Mouse (Mus musculus) forebrain, embryonic 16.5 days (tissue): ENCODE data around the gene Cep152. TPM values are rescaled to one million over a fixed set of nuclear protein-coding genes. Genes with fewer than 3 reads are reported as not detected.

Experiments used
- ATAC-seq: fragments of 200-750 bp; cut with Nextera tagmentation; 2 replicates; pipeline ENCODE4 v1.8.0; 2017; ENCODE audit warnings: mild to moderate bottlenecking, moderate library complexity
- H3K27ac ChIP-seq: fragments of 300-500 bp; sonication (generic); 2 replicates; pipeline ENCODE4 v1.5.1; 2014; ENCODE audit warnings: low read length, control low read depth
- H3K27me3 ChIP-seq: fragments of 300-500 bp; sonication (generic); replicated peaks from 2 replicates; pipeline ENCODE4 v1.6.1; 2014; ENCODE audit warnings: low read length; ENCODE audit not compliant: control insufficient read depth, insufficient read depth
- H3K36me3 ChIP-seq: fragments of 300-500 bp; sonication (generic); 2 replicates; pipeline ENCODE4 v1.6.1; 2014; ENCODE audit not compliant: control insufficient read depth, insufficient read depth
- H3K4me1 ChIP-seq: fragments of 300-500 bp; sonication (generic); replicated peaks from 2 replicates; pipeline ENCODE4 v1.6.1; 2014; ENCODE audit warnings: low read length; ENCODE audit not compliant: control insufficient read depth, insufficient read depth
- H3K4me2 ChIP-seq: fragments of 300-500 bp; sonication (generic); 2 replicates; pipeline ENCODE4 v1.6.1; 2014; ENCODE audit warnings: mild to moderate bottlenecking, low read length, control low read depth
- H3K4me3 ChIP-seq: fragments of 300-500 bp; sonication (generic); replicated peaks from 2 replicates; pipeline ENCODE4 v1.5.1; 2014; ENCODE audit warnings: mild to moderate bottlenecking, low read length, control low read depth
- H3K9ac ChIP-seq: fragments of 300-500 bp; sonication (generic); replicated peaks from 2 replicates; pipeline ENCODE4 v1.6.1; 2014; ENCODE audit warnings: low read depth, low read length, control low read depth
- H3K9me3 ChIP-seq: fragments of 300-500 bp; sonication (generic); 2 replicates; pipeline ENCODE4 v1.6.1; 2016; ENCODE audit warnings: low read length; ENCODE audit not compliant: control insufficient read depth
- WGBS: fragments of 180-500 bp; shearing (Covaris S2); extraction: QIAGEN DNeasy Blood & Tissue Kit; methylation state at CpG from one replicate; pipeline ENCODE4 v1.1.7; 2014; 5-methylcytosine and 5-hydroxymethylcytosine counted together
- polyA plus RNA-seq: library from polyadenylated mRNA; unstranded; fragments of >200 nt; fragmentation: Nextera tagmentation; extraction: Ambion mirVana; gene quantifications from 2 replicates; pipeline ENCODE4 v1.2.1, GENCODE M21; 2015

Gene Cep152
- polyA plus RNA-seq, 1 experiment from 2014 or later: 4.8 TPM

- no peak overlapping the region for H3K27ac ChIP-seq
- H3K4me1 ChIP-seq: no peaks in the 10 kb centered on the region
- WGBS: 86% methylated on average over 5 of the region's 5 CpGs
- no peak overlapping the region for H3K9ac ChIP-seq
- no peaks in the 10 kb centered on the region for H3K9me3 ChIP-seq
- peaks cover 12% of the 10 kb centered on the region for H3K36me3 ChIP-seq
- H3K27me3 ChIP-seq: no peaks in the 10 kb centered on the region
- ATAC-seq: no peak
- no peak overlapping the region for H3K4me2 ChIP-seq
- H3K4me3 ChIP-seq: no peak overlapping the region
These were observed 43.8 kb downstream of the Cep152 start for GRCm38 (mm10) chr2:125581081-125581480.

- Histone ChIP-seq H3K9ac (no peak overlapping the region), H3K4me3 (no peak overlapping the region), H3K4me1 (no peaks in the 10 kb centered on the region), H3K9me3 (no peaks in the 10 kb centered on the region), H3K4me2 (no peak overlapping the region), H3K27ac (no peak overlapping the region), H3K36me3 (peaks cover 17% of the 10 kb centered on the region), H3K27me3 (no peaks in the 10 kb centered on the region)
- WGBS: 90% methylated on average over 4 of the region's 4 CpGs
- no peak for ATAC-seq
These were observed 47.2 kb downstream of the Cep152 start for GRCm38 (mm10) chr2:125577670-125578069.

GRCm38 (mm10) chr2:125576498-125576897 lies 48.4 kb downstream of the Cep152 start:
- no peak for ATAC-seq
- peaks cover 16% of the 10 kb centered on the region for H3K36me3 ChIP-seq
- WGBS: 92% methylated on average over 8 of the region's 8 CpGs

GRCm38 (mm10) chr2:125575766-125576165 lies 49.1 kb downstream of the Cep152 start:
- WGBS: 93% methylated on average over 3 of the region's 3 CpGs
- H3K9ac ChIP-seq: no peak overlapping the region
- H3K4me3 ChIP-seq: no peak overlapping the region
- no peaks in the 10 kb centered on the region for H3K4me1 ChIP-seq
- H3K4me2 ChIP-seq: no peak overlapping the region
- no peaks in the 10 kb centered on the region for H3K27me3 ChIP-seq
- H3K9me3 ChIP-seq: no peaks in the 10 kb centered on the region
- peaks cover 11% of the 10 kb centered on the region for H3K36me3 ChIP-seq
- H3K27ac ChIP-seq: no peak overlapping the region
- ATAC-seq: no peak

More at GRCm38 (mm10) chr2:125576498-125576897, 48.4 kb downstream of the Cep152 start:
- no peaks in the 10 kb centered on the region for H3K27me3 ChIP-seq
- no peak overlapping the region for H3K4me3 ChIP-seq
- no peaks in the 10 kb centered on the region for H3K9me3 ChIP-seq
- H3K9ac ChIP-seq: no peak overlapping the region
- no peak overlapping the region for H3K4me2 ChIP-seq
- H3K4me1 ChIP-seq: no peaks in the 10 kb centered on the region
- no peak overlapping the region for H3K27ac ChIP-seq

GRCm38 (mm10) chr2:125563884-125564283 lies 61.0 kb downstream of the Cep152 start:
- no peak overlapping the region for H3K4me2 ChIP-seq
- H3K9ac ChIP-seq: no peak overlapping the region
- no peaks in the 10 kb centered on the region for H3K27me3 ChIP-seq
- ATAC-seq: no peak
- no peak overlapping the region for H3K27ac ChIP-seq
- no peaks in the 10 kb centered on the region for H3K4me1 ChIP-seq
- no peak overlapping the region for H3K4me3 ChIP-seq
- 78% methylated on average over 11 of the region's 11 CpGs for whole genome bisulfite sequencing
- peaks cover 5% of the 10 kb centered on the region for H3K36me3 ChIP-seq
- H3K9me3 ChIP-seq: no peaks in the 10 kb centered on the region

- Histone ChIP-seq H3K27me3 (no peaks in the 10 kb centered on the region), H3K27ac (no peak overlapping the region), H3K9me3 (no peaks in the 10 kb centered on the region), H3K4me1 (no peaks in the 10 kb centered on the region), H3K36me3 (peaks cover 5% of the 10 kb centered on the region), H3K4me2 (no peak overlapping the region), H3K4me3 (no peak overlapping the region), H3K9ac (no peak overlapping the region)
- no peak for ATAC-seq
- WGBS: 84% methylated on average over 8 of the region's 8 CpGs
These were observed 62.5 kb downstream of the Cep152 start for GRCm38 (mm10) chr2:125562407-125562806.

GRCm38 (mm10) chr2:125560037-125560436 lies 64.9 kb downstream of the Cep152 start:
- Histone ChIP-seq H3K9ac (no peak overlapping the region), H3K27ac (no peak overlapping the region), H3K4me3 (no peak overlapping the region), H3K27me3 (no peaks in the 10 kb centered on the region), H3K36me3 (no peaks in the 10 kb centered on the region; the same call in 1 of the 2 replicates), H3K4me2 (no peak overlapping the region), H3K9me3 (no peaks in the 10 kb centered on the region), H3K4me1 (no peaks in the 10 kb centered on the region)
- WGBS: 80% methylated on average over 6 of the region's 6 CpGs
- no peak for ATAC-seq

- ATAC-seq: no peak
- H3K4me3 ChIP-seq: no peak overlapping the region
- H3K27me3 ChIP-seq: no peaks in the 10 kb centered on the region
- no peaks in the 10 kb centered on the region for H3K4me1 ChIP-seq
- WGBS: 64% methylated on average over 19 of the region's 19 CpGs
- no peak overlapping the region for H3K27ac ChIP-seq
- H3K9ac ChIP-seq: no peak overlapping the region
- H3K36me3 ChIP-seq: no peaks in the 10 kb centered on the region; the same call in 1 of the 2 replicates
- no peak overlapping the region for H3K4me2 ChIP-seq
- H3K9me3 ChIP-seq: no peaks in the 10 kb centered on the region
These were observed 66.0 kb downstream of the Cep152 start for GRCm38 (mm10) chr2:125558634-125559589.

- Histone ChIP-seq H3K27me3 (no peaks in the 10 kb centered on the region), H3K9me3 (no peaks in the 10 kb centered on the region), H3K4me3 (no peak overlapping the region), H3K4me2 (no peak overlapping the region), H3K36me3 (no peaks in the 10 kb centered on the region), H3K9ac (no peak overlapping the region), H3K4me1 (no peaks in the 10 kb centered on the region), H3K27ac (no peak overlapping the region)
- no peak for ATAC-seq
- 77% methylated on average over 6 of the region's 6 CpGs for WGBS
These were observed 69.1 kb downstream of the Cep152 start for GRCm38 (mm10) chr2:125555830-125556229.
